Mouse (Mus musculus) monocyte, adult 5-6 weeks (primary cell): Measurements from ENCODE around the gene Vmn2r34. TPM values are rescaled to one million over a fixed set of nuclear protein-coding genes. Genes with fewer than 3 reads are reported as not detected.
"Not testable (repeated sequence)": the region's sequence is repeated elsewhere in the genome, so short reads cannot be mapped to it uniquely, and the experiment has no call there.

ENCODE experiments used
- ATAC-seq: fragments of 153-309, 156-312 bp; replicated peaks from 2 replicates; pipeline ENCODE4 v1.8.0; 2017; ENCODE audit warnings: mild to moderate bottlenecking; ENCODE audit not compliant: low TSS enrichment, insufficient number of reproducible peaks, severe bottlenecking, poor library complexity, low FRiP score
- total RNA-seq: library from RNA; stranded (forward); fragments of 200-1000, 200-491, 200-594 nt; gene quantifications from 3 replicates; pipeline ENCODE4 v1.2.3, GENCODE M21; 2017

The Vmn2r34 gene
- not detected in 3 replicates for total RNA-seq

- ATAC-seq: not testable (repeated sequence)
These were observed at the start of gene Vmn2r34 for GRCm38 (mm10) chr7:7689413-7689812. Gene Vmn2r34 (minus strand): TSS chr7:7689513.

- ATAC-seq: not testable (repeated sequence)
These were observed 15.3 kb downstream of the Vmn2r34 start for GRCm38 (mm10) chr7:7674032-7674431.

Other genes starting within 250 kb of the Vmn2r34 start
- gene Vmn2r32, start 209.5 kb downstream of the Vmn2r34 start, total RNA-seq: not detected in 3 replicates
- gene Vmn2r33, start 122.7 kb downstream of the Vmn2r34 start, total RNA-seq: not detected in 3 replicates
- gene Vmn2r35, start 130.4 kb upstream of the Vmn2r34 start, total RNA-seq: not detected in 3 replicates
- gene Vmn2r36, start 213.0 kb upstream of the Vmn2r34 start, total RNA-seq: not detected in 3 replicates